Mouse (Mus musculus) heart, adult 11 months (tissue): Measurements from ENCODE around the gene Wap.

ENCODE experiments used
- DNase-seq: peaks from one replicate; pipeline ENCODE4 v3.0.0; 2022

Wap gene

DNA sequence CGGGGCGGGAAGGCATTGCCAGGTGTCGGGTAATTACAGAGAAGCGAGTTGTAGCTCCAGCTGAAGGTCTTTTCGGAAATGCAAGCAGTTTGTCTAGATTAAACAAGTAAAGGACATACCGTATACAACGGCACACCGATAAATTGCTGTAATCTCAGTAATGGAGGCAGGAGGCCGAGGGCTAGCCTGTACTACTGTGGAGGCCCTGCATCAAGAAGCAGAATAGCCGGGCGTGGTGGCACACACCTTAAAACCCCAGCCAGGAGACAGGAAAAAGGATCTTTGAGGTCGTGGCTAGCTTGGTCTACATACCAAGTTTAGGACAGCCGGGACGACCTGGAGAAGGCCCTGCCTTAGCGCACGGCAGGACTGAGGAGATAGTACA is 12.1 kb downstream of the Wap start:
- no peak for DNase-seq

DNA sequence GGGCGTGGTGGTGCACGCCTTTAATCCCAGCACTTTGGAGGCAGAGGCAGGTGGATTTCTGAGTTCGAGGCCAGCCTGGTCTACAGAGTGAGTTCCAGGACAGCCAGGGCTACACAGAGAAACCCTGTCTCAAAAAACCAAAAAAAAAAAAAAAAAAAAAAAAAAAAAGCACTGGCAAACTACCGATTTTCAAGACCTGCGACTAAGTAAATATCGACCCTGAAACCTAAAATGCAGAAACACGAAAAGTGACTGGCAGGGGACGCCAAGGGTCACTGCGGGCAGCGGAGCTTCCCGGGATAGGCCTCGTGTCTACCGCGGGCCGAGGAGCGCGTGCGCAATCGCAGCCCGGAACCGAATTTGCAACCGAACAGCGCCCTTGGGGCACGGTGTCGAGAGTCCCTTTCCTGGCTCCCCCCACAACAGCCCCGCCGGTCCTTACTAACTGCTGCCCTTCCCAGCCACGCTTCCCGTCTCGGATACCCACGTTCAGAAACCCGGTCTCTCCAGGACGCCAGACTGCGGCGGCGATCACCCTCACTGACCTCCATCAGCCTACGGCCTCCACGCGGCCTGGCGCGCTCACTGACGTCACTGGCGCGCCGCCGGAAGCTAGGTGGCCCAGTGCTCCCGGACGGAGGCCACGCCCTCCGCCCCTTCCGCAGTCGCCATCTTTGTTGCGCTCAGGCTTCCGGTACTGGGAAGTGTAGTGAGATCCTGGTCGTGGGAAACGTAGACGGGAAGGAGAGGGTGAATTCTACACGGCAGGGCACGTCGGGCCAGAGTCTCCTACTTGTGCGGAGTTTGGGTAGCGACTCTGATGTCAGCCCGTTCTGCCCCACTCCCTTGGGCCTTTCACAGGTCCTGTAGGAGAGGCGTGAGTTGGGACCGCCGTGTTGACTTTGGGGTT is 12.7 kb downstream of the Wap start, which contains the start of gene Tbrg4:
Gene Tbrg4, minus strand, starts transcription at position 590 of the 910 bp plus-strand sequence.
- peak; percentile 99 for DNase-seq

DNA sequence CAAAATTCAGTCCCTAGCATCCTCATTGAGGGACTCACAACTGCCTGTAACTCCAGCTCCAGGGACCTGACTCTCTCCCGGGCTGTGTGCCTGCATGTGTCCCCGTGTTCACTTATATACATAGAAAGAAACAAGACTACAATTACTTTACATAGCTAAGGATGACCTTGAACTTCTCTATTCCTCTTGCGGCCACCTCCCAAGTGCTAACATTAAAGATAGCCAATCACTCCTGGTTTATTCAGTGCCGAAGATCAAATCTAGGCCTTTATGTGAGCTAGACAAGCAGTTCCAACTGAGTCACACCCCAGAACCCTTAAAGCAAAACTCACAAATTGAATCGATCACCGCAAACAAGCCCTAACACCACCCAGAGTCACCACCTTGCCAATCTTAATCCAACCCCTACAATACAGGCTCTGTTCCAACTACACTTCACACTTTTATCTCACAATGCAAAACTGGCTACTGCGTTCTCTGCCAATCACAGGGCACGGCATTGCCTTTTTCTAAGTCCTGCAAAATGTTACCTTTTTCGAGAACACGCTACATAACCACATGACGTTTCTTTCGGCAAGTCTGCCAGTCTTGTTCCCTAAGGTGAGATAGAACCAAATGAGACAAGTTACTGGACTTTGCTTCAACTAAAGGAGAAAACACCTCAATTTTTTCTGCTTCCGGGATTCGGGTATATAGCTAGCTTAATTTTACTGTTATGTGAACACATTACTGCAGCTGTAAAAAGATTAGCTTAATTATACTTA is 13.6 kb downstream of the Wap start:
- peak; percentile 85 for DNase-seq

DNA sequence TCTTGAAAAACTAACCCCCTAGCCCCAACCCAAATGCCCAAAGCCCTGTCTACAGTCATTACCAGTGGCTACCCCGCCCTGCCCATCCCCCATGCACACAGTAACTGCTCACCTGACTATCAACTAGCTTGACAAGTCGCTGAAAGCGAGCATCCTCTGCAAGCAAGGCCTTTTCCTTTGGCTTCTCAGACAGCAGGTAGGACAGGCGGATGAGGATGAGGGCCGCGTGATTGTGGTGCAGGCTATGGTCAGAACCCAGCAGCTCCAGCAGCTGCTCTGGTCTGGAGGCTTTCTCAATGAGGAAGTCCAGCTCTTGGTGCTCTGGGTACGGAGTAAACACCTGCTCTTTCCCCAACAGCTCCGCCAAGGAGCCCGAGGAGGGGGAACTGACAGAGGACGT is 14.7 kb downstream of the Wap start:
- DNase-seq = peak; percentile 91

DNA sequence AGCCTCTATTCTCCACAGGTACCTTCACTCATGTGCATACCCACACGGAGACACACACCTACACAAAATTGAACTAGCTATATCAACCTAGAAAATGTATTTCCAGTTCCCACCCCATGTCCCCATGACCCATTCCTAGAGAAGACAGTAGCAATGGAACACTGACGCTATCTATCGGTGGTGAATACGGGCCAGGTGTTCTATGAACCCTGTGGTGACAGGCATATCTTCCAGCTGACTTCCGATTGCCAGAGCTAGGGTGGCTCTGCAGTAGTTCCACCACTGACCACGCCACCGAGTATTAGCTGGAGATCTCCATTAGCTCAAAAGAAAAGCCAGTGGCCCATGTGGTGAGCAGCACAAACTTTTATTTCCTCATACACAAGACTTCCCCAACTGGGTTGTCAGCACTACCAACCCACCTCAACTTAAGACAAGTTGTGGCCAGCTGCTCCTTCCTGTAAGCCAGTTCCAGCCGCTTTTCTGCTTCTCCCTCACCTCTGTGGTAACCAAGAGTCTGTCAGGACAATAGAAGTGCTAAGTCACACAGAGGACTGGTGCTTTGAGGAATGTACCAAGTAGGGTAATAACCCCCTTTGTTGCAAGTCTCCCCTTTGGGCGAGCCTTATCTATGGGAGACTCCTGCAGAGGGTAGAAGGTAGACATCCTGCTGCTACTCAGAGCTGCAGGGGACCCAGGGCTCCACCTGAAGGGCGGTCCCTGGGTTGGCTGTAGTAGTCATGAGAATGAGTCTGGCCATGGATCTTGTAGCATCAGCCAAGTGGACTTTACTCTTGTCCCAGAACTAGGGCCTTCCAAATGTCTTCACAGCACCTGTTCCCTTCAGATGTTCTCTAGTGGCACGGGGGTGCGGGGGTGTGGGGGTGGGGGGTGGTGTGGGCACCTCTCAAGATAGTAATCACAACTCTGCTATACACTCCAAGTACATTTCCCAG is 22.9 kb downstream of the Wap start:
- no peak for DNase-seq

DNA sequence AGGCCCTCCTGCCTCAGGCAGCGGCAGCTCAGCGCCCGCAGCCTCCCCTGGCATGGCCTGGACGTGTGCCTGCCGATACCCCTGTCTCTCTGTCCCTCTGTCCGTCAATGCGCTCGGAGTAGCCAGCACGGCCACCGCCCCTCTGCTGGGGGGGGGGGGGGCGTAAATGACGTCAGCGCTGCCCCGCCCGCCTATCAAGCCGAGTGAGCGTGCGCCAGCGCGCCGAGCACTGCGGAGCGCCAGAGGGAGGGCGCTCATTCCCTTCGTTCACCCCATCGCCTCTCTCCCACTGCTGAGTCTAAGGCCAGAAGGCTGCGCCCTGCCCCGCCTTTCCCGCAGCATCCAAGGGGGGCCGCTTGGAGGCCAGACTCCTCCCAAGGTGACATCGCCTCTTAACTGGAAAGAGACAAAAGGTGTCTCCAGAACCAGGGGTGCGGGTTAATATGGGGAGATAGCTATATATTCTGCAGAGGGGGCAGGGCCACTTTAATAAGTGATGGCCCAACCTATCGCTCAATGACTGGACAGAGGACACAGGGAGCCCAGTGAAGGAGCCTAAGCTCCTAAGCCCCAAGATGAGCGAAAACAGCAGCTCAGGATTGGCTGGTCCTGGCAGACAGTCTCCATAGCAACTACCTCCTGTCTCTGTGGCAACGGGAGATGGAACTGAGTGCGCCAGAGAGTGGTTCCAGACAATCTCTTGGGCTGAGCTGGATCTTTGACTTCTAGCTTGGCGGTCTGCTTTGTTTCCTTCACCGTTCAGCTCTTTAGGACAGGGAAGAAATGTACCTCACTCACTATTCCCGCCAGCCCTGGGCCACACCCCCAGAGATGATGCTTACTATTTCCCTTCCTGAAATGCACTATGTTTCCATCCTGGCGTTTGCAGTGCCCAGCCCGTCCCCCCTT is 32.7 kb downstream of the Wap start, which contains the start of gene Nacad:
Gene Nacad, minus strand, starts transcription at position 563 of the 909 bp plus-strand sequence.
- peak; percentile 92 for DNase-seq

DNA sequence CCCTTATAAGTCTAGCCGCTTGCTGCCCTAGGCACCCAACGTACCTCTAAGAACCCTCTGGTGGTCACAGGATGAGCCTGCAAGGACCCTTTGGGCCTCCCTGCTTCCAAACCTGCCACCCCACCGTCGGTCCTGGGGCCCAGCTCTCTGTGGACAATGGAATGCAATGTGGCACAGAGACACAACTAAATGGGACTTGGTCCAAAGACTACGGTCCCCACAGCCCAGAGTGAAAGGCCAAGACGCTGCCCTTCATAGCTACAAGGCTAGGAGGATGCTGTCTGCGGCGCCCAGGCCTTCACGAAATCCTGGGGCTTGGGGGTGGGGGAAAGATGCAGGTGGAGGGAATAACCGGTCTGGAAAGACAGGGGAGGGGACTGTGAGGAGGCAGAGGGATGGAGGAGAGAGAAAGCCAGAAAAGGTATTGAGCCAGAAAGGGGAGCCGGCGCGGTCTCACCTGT is 33.4 kb downstream of the Wap start:
- peak; percentile 91 for DNase-seq

DNA sequence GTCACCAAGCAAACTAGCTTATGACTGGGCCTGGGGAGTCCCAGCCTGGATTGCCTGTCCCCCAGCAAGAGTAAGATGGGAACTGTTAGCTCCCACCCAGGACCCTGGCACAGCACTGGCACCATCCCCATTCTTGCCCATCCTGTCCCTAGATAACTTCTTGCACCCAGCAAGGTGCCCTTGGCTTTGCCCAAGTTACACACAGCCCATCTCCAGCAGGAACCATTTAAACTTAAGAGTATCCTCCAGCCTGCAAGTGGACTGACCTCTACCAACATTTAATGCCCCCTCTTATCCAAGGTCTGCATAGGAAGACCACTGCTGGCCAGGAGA is 33.9 kb downstream of the Wap start:
- no peak for DNase-seq

DNA sequence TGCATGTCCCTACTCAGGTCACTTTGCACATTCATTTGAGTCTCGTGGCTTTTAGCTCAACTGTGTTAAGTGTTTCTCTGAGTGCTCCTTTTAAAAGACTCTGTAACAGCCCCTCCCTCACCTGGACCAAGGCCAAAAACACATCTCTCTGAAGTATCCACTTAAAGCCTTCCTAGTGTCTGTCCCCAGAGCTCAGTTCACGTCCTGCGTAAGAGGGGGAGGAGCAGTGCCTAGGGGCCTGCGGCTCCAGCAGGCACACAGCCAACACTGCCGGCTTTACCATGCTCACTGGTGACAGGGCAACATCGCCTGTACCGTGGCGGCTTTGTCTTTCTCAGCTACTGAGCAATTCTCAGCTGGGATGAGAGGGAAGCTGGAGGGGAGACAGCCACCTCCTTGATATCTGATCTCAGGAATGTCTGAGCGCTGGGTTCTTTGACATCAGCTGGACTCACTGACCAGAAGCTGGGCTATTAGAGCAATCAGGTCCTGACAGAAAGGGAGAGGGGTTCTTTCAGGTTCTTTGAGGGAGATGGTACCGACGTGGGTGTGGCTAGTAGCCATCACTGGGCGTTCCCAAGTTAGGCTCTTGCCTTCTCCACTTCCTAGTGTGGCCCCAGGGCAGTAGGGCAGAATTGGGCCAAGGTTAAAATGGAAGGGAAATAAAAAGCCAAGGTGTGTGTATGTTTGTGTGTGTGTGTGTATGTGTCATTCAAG is 34.4 kb downstream of the Wap start:
- DNase-seq = peak; percentile 96

DNA sequence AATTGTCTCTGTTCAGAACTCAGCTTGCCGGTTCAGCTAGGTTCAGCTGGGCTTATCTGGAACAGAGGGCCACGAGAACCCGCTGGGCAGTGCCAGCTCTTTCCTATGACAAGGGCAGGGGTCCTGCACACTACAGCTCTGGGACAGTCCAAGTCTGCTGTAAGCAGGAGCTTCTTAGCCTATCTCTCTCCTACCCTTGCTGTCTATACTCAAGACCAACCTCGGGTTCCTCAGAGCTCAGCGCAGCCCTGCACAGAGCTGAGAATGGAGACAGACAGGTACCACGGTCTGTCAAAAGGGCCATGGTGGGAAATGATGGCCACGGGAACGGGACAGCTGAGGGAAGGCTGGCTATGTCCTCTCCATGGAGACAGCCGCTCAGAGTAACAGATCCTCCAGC is 35.2 kb downstream of the Wap start:
- DNase-seq = peak; percentile 89

DNA sequence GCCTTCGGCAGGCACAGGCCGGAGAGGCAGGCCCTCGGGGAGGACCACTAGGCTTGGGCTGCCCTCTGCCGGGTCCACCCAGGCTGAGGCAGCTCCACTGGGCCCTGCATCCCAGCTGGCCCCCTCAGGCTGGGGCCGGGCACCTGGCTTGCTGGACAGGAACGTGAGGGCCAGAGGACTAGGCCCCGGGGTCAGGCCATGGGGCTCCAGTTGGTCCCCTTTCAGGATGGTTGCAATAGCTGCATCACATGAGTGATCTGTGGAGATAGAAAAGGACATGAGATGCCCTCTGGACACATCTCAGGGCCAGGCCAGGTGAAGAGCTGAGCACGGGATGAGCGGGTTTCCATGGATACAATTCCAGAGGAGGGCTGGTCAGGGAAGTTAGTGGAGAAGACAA is 35.8 kb downstream of the Wap start:
- peak; percentile 91 for DNase-seq

DNA sequence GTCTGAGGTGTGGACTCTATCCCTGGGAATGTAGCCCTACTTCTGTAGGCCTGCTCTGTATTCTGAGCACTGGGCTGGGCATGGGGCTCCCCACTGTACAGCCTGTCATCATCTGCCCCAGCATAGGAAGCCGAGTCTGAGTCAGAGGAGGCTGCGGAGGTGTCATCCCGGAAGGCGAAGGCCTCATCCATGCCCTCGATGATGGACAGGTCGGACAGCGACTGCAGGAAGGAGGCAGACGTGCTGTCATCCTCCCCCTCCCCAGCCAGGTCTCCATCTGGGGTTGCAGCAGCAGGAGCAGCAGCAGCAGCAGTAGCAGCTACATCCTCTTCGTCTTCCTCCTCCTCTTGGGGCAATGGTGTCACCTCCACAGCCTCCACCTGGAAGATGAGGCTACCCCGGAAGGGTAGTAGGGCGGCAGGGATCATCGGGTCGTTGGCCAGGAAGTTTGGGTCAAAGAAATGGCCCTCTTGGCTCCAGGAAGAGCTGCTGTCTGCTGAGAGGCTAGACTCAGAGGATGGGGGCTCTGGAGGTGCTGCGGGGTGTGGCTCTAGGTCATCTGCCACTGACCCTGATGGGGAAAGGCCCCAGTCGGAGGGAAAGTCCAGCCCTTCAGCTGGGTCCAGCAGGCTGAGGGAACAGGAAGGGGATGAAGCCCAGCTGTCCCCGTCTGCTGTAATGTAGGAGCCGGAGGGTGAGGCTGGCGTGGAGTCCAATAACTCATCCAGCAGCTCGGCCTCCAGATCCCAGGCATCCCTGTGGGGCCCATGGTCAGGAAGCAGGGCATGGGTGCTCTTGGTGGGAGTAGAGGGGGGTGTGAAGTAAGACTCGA is 36.6 kb downstream of the Wap start:
- peak; percentile 89 for DNase-seq

DNA sequence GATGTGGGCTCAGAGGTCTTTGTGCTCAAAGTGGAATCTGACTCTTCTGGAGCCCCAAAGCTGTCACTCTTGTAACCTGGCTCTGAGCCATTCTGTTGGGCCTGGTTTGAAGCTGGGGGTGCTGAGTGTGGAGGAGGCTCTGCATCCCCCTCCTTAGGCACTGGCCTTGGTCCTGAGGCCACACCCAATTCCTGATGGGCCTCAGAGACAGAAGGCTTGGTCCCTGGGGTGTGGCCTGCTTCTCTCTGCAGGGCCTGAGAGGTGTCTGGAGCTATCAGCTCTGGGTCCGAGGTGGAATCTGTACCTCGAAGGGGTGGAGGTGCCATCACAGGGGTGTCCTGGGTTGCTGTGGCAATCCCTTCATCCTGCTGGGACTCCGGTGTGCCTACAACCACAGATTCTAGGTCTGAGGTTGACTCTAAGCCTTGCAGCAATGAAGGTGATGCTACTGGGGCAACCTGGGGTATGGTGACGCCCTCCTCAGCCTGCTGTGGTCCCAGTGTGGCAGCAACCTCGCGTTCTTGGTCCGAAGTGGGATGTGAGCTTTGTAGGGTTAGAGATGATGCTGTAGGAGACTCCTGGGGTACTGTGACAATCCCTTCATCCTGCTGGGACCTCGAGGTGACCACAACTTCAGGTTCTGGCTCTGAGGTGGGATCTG is 38.0 kb downstream of the Wap start:
- peak; percentile 87 for DNase-seq

DNA sequence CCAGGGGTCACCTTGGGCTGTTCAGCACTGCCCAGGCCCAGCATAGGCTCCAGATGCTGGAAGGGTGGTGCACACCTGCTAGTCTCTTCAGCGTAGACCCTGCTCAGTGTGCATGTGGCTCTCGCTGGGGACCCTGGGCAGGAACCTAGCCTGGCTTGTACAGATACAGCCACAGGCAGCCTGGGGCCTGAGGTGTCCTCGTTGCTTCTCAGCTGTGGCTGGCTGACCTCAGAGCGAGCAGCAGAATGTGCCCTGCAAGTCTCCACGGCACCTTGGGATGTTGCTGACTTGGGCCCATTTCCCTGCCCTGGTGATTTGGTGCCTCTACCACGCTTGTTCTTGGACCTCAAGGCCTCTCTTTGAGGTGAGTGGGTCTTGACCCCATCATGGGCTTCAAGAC is 38.6 kb downstream of the Wap start:
- DNase-seq = peak; percentile 88

DNA sequence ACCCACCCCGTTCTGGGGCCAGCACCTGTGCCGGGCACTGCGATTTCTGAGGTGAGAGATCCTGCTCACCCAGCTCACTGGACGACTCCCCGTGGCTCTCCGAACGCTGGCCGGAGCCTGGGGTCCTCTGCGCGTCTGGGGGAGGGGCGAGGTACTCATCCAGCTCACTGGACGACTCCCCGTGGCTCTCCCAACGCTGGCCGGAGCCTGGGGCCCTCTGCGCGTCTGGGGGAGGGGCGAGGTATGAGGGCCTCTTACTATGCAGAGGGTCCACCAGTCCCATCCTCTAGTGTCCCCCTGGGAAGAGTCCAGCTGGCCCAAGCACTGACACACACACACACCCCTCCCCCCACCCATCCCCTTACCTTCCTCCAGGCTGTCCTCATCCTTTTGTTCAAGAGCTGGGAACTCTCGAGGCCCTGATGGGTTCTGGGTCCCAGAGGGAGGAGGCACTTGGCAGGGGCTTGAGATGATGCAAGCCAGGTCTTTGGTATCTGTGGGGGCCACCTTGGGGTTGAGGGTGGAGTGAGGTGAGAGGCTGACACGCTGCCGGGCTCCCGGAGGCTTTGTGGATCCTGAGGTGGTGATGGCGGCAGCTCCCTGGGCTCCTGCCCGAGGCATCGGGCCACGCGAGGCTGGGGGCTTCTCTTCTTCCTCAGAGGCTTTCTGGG is 39.3 kb downstream of the Wap start:
- DNase-seq = peak; percentile 92

DNA sequence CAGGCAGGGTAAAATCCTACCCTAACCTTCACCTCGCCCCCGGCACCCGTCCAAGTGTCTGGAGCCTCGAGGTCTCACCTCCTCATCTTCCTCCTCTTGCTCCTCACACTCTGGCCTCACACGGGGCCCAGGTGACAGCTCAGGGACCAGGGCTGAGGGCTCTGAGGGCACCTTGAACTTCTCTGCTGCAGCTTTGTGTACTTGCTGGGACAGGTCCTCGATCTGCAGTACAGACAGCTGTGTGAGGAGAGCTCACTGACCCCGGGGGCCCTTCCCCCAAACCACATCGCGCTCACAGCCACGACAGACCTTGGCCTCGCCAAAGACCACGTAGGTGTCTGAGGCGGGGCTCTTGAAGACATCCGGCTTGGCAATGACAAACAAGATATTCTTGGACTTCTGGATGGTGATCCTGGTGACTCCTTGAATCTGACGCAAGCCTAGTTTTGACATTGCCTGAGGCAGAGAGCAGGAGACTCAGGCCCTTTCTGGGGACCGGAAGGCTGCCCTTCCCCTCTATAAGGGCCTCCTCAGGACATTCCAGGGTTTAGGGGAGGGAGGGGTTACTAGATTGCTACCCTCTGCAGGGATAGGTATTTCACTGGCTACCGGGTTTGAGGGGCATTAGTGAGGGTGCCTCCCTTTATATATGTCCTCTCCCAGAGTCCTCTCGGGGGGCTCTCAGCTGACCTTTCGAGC is 40.1 kb downstream of the Wap start:
- DNase-seq = peak; percentile 90

DNA sequence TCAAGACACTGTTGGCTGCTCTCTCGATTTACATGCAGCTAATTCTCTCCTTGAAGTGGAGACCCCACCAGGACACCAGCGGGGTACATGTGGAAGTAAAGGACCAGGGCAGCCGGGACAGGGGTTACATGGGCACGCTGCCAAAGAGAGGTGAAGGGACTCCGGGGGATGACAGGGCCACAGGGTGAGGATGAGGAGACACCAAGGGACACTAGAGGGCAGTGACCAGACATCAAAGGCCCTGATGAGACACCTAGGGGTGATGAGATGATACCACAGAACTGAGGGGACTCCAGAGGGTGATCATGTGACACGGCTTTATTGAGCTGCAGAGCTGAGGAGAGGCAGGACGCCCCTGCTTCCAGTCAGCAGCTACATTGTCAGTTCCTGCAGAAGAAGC is 40.9 kb downstream of the Wap start:
- DNase-seq = peak; percentile 89

DNA sequence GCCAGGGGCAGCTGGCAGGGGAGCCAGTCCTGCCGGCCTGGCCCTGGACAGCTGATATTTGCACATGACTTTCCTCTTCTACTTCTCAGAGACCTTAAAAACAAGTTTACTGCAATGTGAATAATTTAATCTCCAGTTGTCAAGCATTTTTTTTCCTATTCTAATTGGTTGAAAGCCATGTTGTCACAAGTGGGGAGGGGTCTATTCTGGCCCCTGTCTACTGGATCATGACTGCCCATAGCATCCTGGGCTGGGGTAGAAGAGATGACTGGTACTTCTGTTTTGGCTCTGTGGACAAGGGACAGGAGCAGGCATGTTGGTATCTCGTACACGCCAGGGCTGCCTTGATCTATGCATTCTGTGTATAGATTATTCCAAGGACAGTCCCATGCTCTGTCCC is 41.8 kb downstream of the Wap start:
- DNase-seq = peak; percentile 72
